In genomic region chr12:102511363-102511762, GRCm38 (mm10) we compare ENCODE assay signal across 12 mouse cellular contexts. TPM values are rescaled to one million over a fixed set of nuclear protein-coding genes. Genes with fewer than 3 reads are reported as not detected.
DNase-seq lines count a peak whose midpoint lies in the region; ATAC-seq and TF ChIP-seq lines count a peak whose summit lies in the region.
"Had no signal": no experiment of that assay in that cellular context is flagged by ENCODE, and none has a peak within 500 bp of the region (broad histone marks: within the 10 kb centered on the region; RNA-seq: fewer than 3 reads in every experiment).

No protein-coding gene starts in this region.

- TF ChIP-seq CTCF in left cerebral cortex, adult 2 months (IDR thresholded peaks at IDR 0.05): no peak

- H3K27me3 ChIP-seq in forebrain, embryonic 15.5 days: no peaks in the 10 kb centered on the region
- no peaks in the 10 kb centered on the region for H3K27me3 ChIP-seq in neural tube, embryonic 14.5 days (ENCODE audit: control insufficient read depth, insufficient read depth, low read length)
- H3K27me3 ChIP-seq in liver, embryonic 12.5 days (replicated peaks): no peaks in the 10 kb centered on the region
- H3K27me3 ChIP-seq: Patski had no signal

- intact Hi-C loops in left cerebral cortex, postnatal 4 days (cut with DNase I): no loop called here
- intact Hi-C loops in left cerebral cortex, adult 2 months (cut with DNase I): no loop called here

- H3K9ac ChIP-seq in forebrain, embryonic 15.5 days (replicated peaks): no peak overlapping the region
- H3K9ac ChIP-seq in neural tube, embryonic 14.5 days (replicated peaks; ENCODE audit: low read depth, low read length): no peak overlapping the region
- H3K9ac ChIP-seq in liver, embryonic 12.5 days: no peak overlapping the region
- H3K9ac ChIP-seq: limb, embryonic 13.5 days had no signal

- WGBS in forebrain, embryonic 15.5 days: 1% methylated on average over 3 of the region's 3 CpGs
- 8% methylated on average over 3 of the region's 3 CpGs for WGBS in neural tube, embryonic 14.5 days
- 47% methylated on average over 3 of the region's 3 CpGs for WGBS in liver, embryonic 12.5 days (ENCODE audit: insufficient replicate concordance)

- H3K27ac ChIP-seq in left cerebral cortex, adult 2 months: no peak overlapping the region
- H3K27ac ChIP-seq in forebrain, embryonic 15.5 days (replicated peaks): peak overlapping the region; percentile 85
- no peak overlapping the region for H3K27ac ChIP-seq in neural tube, embryonic 14.5 days (ENCODE audit: low read depth, low read length)
- no peak overlapping the region for H3K27ac ChIP-seq in liver, embryonic 12.5 days
- H3K27ac ChIP-seq: heart, adult 2 months; limb, embryonic 13.5 days had no signal

- no peak overlapping the region for H3K4me3 ChIP-seq in left cerebral cortex, adult 2 months
- H3K4me3 ChIP-seq in forebrain, embryonic 15.5 days: no peak overlapping the region
- no peak overlapping the region for H3K4me3 ChIP-seq in neural tube, embryonic 14.5 days (ENCODE audit: low read depth, low read length)
- H3K4me3 ChIP-seq in liver, embryonic 12.5 days: no peak overlapping the region
- H3K4me3 ChIP-seq: heart, adult 2 months; limb, embryonic 13.5 days had no signal

- no peaks in the 10 kb centered on the region for H3K36me3 ChIP-seq in forebrain, embryonic 15.5 days
- no peaks in the 10 kb centered on the region for H3K36me3 ChIP-seq in neural tube, embryonic 14.5 days (ENCODE audit: control insufficient read depth, insufficient read depth, low read length)
- no peaks in the 10 kb centered on the region for H3K36me3 ChIP-seq in liver, embryonic 12.5 days
- H3K36me3 ChIP-seq: limb, embryonic 13.5 days had no signal

- no peak overlapping the region for H3K4me2 ChIP-seq in forebrain, embryonic 15.5 days (replicated peaks)
- H3K4me2 ChIP-seq in neural tube, embryonic 14.5 days (ENCODE audit: low read depth, low read length): no peak overlapping the region
- no peak overlapping the region for H3K4me2 ChIP-seq in liver, embryonic 12.5 days
- H3K4me2 ChIP-seq: limb, embryonic 13.5 days had no signal

- H3K4me1 ChIP-seq in forebrain, embryonic 15.5 days: peaks cover 32% of the 10 kb centered on the region
- H3K4me1 ChIP-seq in neural tube, embryonic 14.5 days (ENCODE audit: control insufficient read depth, insufficient read depth, low read length): 0 out of 2 replicates have a peak, but pooled peaks cover 4% of the 10 kb centered on the region
- H3K4me1 ChIP-seq in liver, embryonic 12.5 days: peaks cover 3% of the 10 kb centered on the region; the same call in 1 of the 2 replicates

- peak; percentile 88 for DNase-seq in left cerebral cortex, postnatal 4 days
- DNase-seq in left cerebral cortex, adult 2 months (ENCODE audit: extremely low spot score in 1 of 2, low spot score in 2 of 2): no peak
- DNase-seq in cerebellum, adult 9-10 months: peak; percentile 85
- no peak for DNase-seq in urinary bladder, postnatal 4 days (ENCODE audit: low spot score in 2 of 2)
- DNase-seq: heart, adult 2 months had no signal

- ATAC-seq in forebrain, embryonic 15.5 days (replicated peaks): peak; percentile 87
- ATAC-seq in neural tube, embryonic 14.5 days (ENCODE audit: low read depth): peak; percentile 86
- no peak for ATAC-seq in monocyte, adult 5-6 weeks (replicated peaks; ENCODE audit: insufficient number of reproducible peaks, low FRiP score, low TSS enrichment, poor library complexity, severe bottlenecking)
- ATAC-seq in liver, embryonic 12.5 days: no peak
- ATAC-seq: Patski had no signal

- H3K9me3 ChIP-seq in forebrain, embryonic 15.5 days: no peaks in the 10 kb centered on the region
- no peaks in the 10 kb centered on the region for H3K9me3 ChIP-seq in neural tube, embryonic 14.5 days (ENCODE audit: control insufficient read depth, low read length)
- H3K9me3 ChIP-seq in liver, embryonic 12.5 days (replicated peaks): no peaks in the 10 kb centered on the region
- H3K9me3 ChIP-seq: limb, embryonic 13.5 days had no signal

RNA-seq across cellular contexts. Expression of gene Golga5, which starts 42.4 kb away (rescaled TPM):
- total RNA-seq in left cerebral cortex, postnatal 4 days (2021): 10 to 100 TPM; 22.9 to 23.0 TPM
- total RNA-seq in left cerebral cortex, adult 2 months (2021): 10 to 100 TPM; 26.7 to 28.2 TPM
- polyA plus RNA-seq in forebrain, embryonic 15.5 days (2015; fragmentation: Nextera tagmentation; extraction: Ambion mirVana): 32.0 and 32.4 TPM in 2 replicates
- polyA plus RNA-seq in neural tube, embryonic 14.5 days (2014; fragmentation: Nextera tagmentation; extraction: Ambion mirVana): 28.5 and 33.2 TPM in 2 replicates
- 57.5 to 95.6 TPM (median 78.2 TPM) in 3 replicates for total RNA-seq in monocyte, adult 5-6 weeks (2017)
- 18.5 and 19.5 TPM in 2 replicates for polyA plus RNA-seq in liver, embryonic 12.5 days (2016; fragmentation: Nextera tagmentation; extraction: Ambion mirVana)

RNA-seq across cellular contexts. Expression of gene Chga, which starts 43.4 kb away (rescaled TPM):
- 100 to 1,000 TPM; 105 to 113 TPM for total RNA-seq in left cerebral cortex, postnatal 4 days (2021)
- total RNA-seq in left cerebral cortex, adult 2 months (2021): 100 to 1,000 TPM; 176 to 177 TPM
- polyA plus RNA-seq in forebrain, embryonic 15.5 days (2015; fragmentation: Nextera tagmentation; extraction: Ambion mirVana): 99.3 and 102 TPM in 2 replicates
- 126 and 150 TPM in 2 replicates for polyA plus RNA-seq in neural tube, embryonic 14.5 days (2014; fragmentation: Nextera tagmentation; extraction: Ambion mirVana)
- not detected in 3 replicates for total RNA-seq in monocyte, adult 5-6 weeks (2017)
- 1.3 and 1.4 TPM in 2 replicates for polyA plus RNA-seq in liver, embryonic 12.5 days (2016; fragmentation: Nextera tagmentation; extraction: Ambion mirVana)
- total RNA-seq: heart, adult 2 months; neutrophil, adult 5-6 weeks had no signal

Comparison
In these comparisons a context has a peak if more than half of its experiments do, and no peak if none do; other contexts are left out.
1. DNase-seq: peak in left cerebral cortex, postnatal 4 days (single experiment) and cerebellum, adult 9-10 months (single experiment); none in left cerebral cortex, adult 2 months (0 of 2) and urinary bladder, postnatal 4 days (0 of 2).
2. ATAC-seq: peak in forebrain, embryonic 15.5 days (single experiment) and neural tube, embryonic 14.5 days (single experiment); none in monocyte, adult 5-6 weeks (single experiment) and liver, embryonic 12.5 days (single experiment).
3. RNA of gene Chga, which starts 43.4 kb away (total RNA-seq): 176 to 177 TPM in left cerebral cortex, adult 2 months and 105 to 113 TPM in left cerebral cortex, postnatal 4 days; not detected in monocyte, adult 5-6 weeks; every median in the first group is over 100 times any median in the second.